Mouse (Mus musculus) small intestine, adult 2 months (tissue): ENCODE measurements at regions not wholly inside any gene's neighbourhood (a gene's known extent, or its start where the extent isn't known, plus 50 kb on each side); places are given as distances from the start of the nearest gene placed in this dataset.

ENCODE experiments used
- CTCF ChIP-seq: fragments of 200-500 bp; IDR thresholded peaks from 2 replicates; pipeline ENCODE4 v1.5.1; 2012; ENCODE audit warnings: low read depth, mild to moderate bottlenecking, control low read depth, inconsistent platforms, low read length, moderate library complexity, mixed read lengths; ENCODE audit not compliant: insufficient replicate concordance, insufficient read length; ENCODE audit errors: extremely low read depth
- POLR2A ChIP-seq: fragments of 200-500 bp; IDR thresholded peaks from 2 replicates; pipeline ENCODE4 v1.6.1; 2012; ENCODE audit warnings: low read depth, mild to moderate bottlenecking, control low read depth, inconsistent platforms, low read length, moderate library complexity

DNA sequence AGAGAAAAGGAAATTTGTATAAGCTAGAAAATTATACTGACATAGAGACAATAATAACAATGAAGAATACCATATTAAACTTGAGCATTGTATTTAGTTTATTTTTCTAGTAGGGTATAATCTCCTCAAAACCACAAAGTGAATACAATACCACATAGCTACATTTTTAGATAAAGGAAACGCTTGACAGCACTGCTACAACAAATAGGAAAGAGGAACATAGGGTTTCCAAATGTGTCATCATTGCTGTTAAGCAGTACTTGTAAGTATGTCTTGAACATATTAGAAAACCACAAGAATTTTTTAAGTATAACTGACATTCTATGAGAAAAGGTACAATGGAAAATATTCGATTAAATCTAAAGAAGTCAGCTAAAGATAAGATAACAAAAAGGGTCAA lies 63.0 kb upstream of the Vmn2r26 start:
- TF ChIP-seq CTCF, result no peak
- no peak for TF ChIP-seq POLR2A
